Mouse (Mus musculus) forebrain, embryonic 10.5 days (tissue): ENCODE data around the gene Plcz1. TPM values are rescaled to one million over a fixed set of nuclear protein-coding genes. Genes with fewer than 3 reads are reported as not detected.

ENCODE experiments used
- polyA plus RNA-seq: library from polyadenylated mRNA; unstranded; fragments of >200 nt; fragmentation: Nextera tagmentation; extraction: Ambion mirVana; gene quantifications from 2 replicates; pipeline ENCODE4 v1.2.1, GENCODE M21; 2016

Gene Plcz1
- polyA plus RNA-seq, 1 experiment from 2014 or later: not detected

Other genes with a start within 250 kb of the Plcz1 start
- gene Capza3, start 205 bp downstream of the Plcz1 start, polyA plus RNA-seq: not detected in 2 replicates